Mouse (Mus musculus) frontal cortex, postnatal 36 days (tissue): ENCODE measurements at regions not wholly inside any gene's neighbourhood (a gene's known extent, or its start where the extent isn't known, plus 50 kb on each side); places are given as distances from the start of the nearest gene placed in this dataset.
A peak's percentile ranks its signal among the peaks of the same experiment; 100 is the strongest.
"Not testable (repeated sequence)": the region's sequence is repeated elsewhere in the genome, so short reads cannot be mapped to it uniquely, and the experiment has no call there.

Source experiments
- DNase-seq, 2 experiments: peaks; one replicate each; pipeline ENCODE4 v3.0.0; 2022; ENCODE audit warnings: low spot score in 2 of 2

- DNase-seq, result peak in 1 of 2 experiments; percentile 12
Measured at GRCm38 (mm10) chr15:11479166-11479944, 79.9 kb upstream of the Tars start.

DNA sequence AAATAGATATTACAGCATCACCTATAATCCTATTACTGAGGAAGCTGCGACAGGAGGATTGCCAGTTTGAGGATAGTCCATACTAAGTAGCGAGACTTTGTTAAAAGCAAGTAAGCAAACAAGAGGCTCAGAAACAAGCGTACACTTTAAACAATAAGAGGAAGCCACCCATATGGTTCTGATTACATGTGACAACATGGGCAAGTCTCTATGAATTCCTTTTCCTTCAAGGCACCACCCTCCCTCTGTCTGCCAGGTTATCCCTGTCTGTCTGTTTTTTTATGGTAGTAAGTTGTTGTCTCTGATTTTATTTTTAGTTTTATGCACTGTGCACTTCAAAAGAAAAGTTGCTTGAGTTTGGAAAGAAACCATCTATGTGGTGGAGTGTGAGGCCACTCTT, 76.8 kb upstream of the Tars start:
- DNase-seq, result no peak

DNA sequence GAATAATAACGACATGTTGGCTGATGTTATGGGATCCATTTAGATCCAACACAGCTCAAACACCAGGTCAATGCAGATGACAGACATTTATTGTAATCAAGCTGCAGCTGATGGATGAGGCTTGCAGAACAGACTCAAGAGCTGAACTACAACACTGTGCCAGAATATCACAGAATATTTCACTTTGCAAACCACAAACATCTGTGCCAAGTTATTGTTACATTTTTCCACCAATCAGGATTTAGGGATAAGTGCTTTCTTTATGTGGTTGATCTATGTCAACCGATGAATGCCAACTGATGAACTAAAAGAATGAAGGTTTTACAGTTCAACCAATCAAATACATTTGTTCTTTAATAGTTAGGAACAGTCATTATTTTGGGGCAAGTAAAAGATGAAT, 63.9 kb upstream of the Tars start:
- DNase-seq, result no peak

DNA sequence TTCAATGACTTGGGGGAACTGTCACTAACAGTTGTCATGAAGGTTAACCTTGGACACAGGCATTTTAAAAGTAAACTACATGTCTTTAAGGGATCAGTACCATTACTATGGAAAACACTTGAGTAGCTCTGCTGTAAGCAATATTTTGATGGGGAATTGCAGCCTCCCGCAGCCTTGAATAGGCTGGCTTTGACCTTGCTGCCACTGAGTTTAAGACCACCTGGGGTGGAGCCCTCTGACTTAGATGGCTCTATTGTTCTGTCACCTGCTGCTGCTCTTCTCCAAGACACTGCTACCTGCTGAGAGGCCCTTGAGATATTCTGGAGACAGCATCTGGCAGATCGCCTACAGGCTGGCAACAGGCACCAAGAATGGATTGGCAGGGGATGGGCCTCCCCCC, 62.1 kb upstream of the Tars start:
- not testable (repeated sequence) for DNase-seq

DNA sequence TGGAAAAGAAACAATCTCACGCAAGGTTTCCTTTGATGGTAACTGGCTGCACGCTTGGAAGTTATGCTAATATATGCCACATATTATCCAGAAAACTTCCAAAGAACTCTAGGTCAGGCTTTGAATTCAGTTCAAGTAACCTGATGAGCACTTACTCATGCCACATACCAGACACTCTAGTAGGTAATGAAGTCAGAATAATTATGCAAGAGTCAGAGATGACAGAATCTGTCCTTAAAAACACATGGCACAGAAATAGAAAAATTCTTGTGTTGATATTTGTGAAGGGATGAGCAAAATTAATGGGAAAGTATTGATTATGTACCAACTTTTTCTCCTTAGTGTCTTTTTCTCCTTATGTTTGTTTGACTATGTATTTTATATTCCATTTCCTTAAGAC, 59.8 kb upstream of the Tars start:
- DNase-seq, result no peak

GRCm38 (mm10) chr15:11457278-11457677, 57.8 kb upstream of the Tars start:
- DNase-seq, result no peak

DNA sequence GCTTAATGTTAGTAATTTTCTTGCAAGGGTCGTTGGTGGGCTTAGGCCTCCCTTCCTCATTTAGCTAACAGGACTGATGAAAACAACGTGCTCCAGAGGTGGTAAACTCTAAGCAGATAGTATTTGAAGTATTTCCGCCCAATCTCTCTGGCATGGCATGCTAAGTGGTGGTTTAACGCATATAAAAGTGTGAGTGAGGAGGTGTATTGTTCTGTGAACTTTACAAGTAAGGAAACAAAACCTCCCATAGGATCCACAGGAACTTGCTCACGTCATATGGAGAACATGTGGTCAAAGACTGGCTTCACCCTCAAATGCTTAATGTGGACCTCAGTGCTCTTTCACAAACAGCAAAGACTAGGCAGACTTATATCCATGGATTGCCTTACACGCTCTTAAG, 56.5 kb upstream of the Tars start:
- no peak for DNase-seq

DNA sequence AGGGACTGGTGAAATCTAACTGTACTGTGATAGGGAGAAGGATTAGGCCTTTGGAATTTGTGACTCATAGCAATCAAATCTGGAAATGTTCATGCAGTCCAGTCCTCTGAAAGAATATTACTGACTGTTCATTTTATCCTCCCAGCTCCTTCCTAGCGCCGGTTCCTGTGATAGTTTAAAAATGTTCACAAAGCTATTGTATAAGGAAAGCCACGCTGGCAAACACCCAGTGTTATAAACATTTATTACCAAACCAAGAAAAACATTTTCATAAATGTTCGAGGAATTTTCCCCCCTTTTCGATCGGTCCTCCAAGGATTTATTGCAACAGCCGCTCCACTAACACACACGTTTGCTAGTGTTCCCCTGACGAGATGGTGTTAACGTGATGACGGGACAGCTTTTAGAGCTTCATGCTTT, 55.9 kb upstream of the Tars start:
- no peak for DNase-seq

- no peak for DNase-seq
Measured at GRCm38 (mm10) chr15:11453997-11454396, 54.5 kb upstream of the Tars start.

DNA sequence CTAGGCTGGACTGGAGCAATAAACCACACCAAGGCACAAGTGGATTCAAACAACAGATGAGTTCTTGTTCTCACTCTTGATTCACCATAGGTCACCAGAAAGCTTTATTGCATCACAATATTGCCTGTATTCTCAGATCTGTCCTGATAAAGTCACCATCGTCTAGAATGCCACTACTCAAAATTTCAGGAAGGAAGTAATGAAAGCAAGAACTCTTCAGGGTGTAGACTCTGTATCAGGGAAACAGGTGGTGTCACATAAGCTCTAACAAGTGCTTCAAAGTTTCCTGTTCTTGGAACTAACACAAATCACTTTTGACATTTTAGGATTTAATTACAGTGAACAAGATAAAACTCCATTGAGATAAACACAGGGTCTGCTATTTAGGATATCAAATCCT, 52.2 kb upstream of the Tars start:
- DNase-seq, result no peak
